Mouse (Mus musculus): Measurements from ENCODE around the gene Eml2. TPM values are rescaled to one million over a fixed set of nuclear protein-coding genes. Genes with fewer than 3 reads are reported as not detected.
"Not testable (repeated sequence)": the region's sequence is repeated elsewhere in the genome, so short reads cannot be mapped to it uniquely, and the experiment has no call there.

Gene Eml2
- polyA plus RNA-seq, 1 experiment from 2014 or later = 6.4 TPM

DNA sequence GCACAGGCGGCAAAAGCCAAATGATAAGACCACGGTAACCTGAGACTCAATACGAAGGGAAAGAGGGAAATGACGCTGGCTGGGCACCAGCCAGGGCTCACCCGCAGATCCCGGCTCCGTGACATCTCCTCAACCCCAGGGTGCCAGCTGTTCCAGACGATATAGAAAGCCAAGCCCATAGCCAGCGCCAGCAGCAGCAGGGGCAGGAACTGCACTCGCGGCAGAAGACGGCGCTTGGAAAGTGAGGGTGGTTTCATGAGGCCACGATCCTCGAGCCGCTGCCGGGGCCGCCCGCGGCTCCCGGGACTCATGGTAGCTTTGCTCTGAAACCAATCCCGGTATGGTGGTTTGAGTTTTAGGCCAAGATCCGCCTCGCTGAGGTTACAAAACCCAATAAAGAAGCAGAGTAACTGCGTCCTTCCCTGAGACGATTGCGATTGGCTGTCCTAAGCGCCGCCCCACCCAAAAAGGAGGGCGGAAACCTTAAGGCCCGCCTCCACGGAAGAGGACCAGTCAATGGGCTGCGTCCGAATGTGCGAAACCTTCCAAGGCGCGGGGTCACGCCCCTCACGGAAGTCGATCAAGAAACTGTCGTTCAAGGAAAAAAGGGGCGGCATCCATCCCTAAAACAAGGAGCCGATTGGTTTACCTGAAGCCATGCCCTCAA is 27.2 kb upstream of the Eml2 start, which contains the start of gene Qpctl:
Gene Qpctl, minus strand, starts transcription at position 417 of the 667 bp plus-strand sequence.
- peak within 1 kb of the TSS; percentile 70 for H3K4me3 ChIP-seq
- peak; percentile 97 for ATAC-seq
- peaks cover 31% of the 10 kb centered on the region for H3K4me1 ChIP-seq
- H3K4me2 ChIP-seq = peak within 1 kb of the TSS; percentile 86
- H3K36me3 ChIP-seq (ENCODE audit: poor library complexity, severe bottlenecking) = peaks cover 29% of the 10 kb centered on the region
- no peaks in the 10 kb centered on the region for H3K9me3 ChIP-seq (replicated peaks)
- WGBS = under 1% methylated on average over 43 of the region's 43 CpGs
- peak within 1 kb of the TSS; percentile 84 for H3K9ac ChIP-seq
- H3K27ac ChIP-seq = peak within 1 kb of the TSS; percentile 86
- H3K27me3 ChIP-seq = no peaks in the 10 kb centered on the region

DNA sequence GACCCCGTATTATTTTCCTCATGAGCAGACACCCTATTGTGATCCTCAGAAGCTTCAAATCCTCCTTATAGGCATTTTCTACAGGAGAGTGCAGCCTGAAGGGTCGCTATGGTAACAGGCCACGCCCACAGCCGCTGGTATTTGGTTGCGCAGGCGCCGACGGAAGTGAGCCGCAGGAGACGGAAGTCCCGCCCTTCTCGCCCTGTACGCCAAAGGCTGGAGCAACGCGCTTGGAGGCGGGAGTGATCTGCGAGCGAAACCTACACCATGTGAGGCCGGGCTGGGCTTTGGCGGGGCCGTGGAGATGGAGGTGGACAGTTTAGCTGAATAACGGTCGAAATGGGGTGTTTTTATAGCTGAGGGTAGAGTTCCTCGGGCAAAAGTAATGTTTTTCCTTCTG is 26.6 kb upstream of the Eml2 start, which contains the start of gene Snrpd2:
Gene Snrpd2, plus strand, starts transcription at position 97 of the 400 bp plus-strand sequence.
- no peaks in the 10 kb centered on the region for H3K9me3 ChIP-seq (replicated peaks)
- peaks cover 35% of the 10 kb centered on the region for H3K36me3 ChIP-seq (ENCODE audit: poor library complexity, severe bottlenecking)
- peak within 1 kb of the TSS; percentile 70 for H3K4me3 ChIP-seq
- peak; percentile 92 for ATAC-seq
- H3K4me1 ChIP-seq = peaks cover 31% of the 10 kb centered on the region
- H3K27me3 ChIP-seq = no peaks in the 10 kb centered on the region
- peak within 1 kb of the TSS; percentile 86 for H3K27ac ChIP-seq
- WGBS = under 1% methylated on average over 24 of the region's 24 CpGs
- H3K4me2 ChIP-seq = peak within 1 kb of the TSS; percentile 86
- H3K9ac ChIP-seq = peak within 1 kb of the TSS; percentile 84

DNA sequence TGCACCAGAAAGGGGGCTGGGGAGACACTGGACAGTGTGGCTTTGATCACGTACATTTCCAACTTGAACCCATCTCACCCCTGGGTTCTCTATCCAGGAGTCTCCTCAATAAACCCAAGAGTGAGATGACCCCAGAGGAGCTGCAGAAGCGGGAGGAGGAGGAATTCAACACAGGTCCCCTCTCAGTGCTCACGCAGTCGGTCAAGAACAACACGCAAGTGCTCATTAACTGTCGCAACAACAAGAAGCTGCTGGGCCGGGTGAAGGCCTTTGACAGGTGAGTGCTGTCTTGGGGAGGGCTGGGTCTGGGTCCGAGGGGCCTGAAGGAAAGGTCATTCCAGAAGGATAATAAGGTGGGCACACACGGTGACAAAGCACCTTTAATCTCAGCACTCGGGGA is 25.1 kb upstream of the Eml2 start:
- peak overlapping the region; percentile 86; the same call in 1 of the 2 replicates for H3K4me2 ChIP-seq
- not testable (repeated sequence) for H3K27ac ChIP-seq; H3K27me3 ChIP-seq; ATAC-seq; H3K9ac ChIP-seq; H3K9me3 ChIP-seq (replicated peaks)
- peak overlapping the region; percentile 70; the same call in 1 of the 2 replicates for H3K4me3 ChIP-seq
- H3K4me1 ChIP-seq = peaks cover 31% of the 10 kb centered on the region
- H3K36me3 ChIP-seq (ENCODE audit: poor library complexity, severe bottlenecking) = peaks cover 37% of the 10 kb centered on the region
- 90% methylated on average over 10 of the region's 10 CpGs for WGBS

DNA sequence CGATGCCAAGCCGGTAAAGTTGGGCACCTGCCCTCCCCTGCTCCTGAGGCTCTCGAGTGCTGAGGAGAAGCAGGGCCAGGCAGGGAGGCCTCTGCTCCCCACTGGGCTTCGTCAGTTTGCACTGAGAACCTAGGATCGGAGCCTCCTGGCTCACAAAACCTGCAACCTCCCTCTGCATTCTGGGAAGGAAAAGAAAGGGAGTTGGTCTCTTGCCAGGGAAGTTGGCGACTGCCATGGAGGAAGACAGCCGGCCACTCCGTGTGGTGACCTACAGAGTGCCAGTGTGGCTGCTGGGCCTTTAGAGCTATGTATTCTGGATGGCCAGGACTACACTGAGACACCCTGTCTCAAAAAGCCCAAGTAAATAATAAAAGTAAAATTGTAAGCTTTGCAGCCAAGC is 21.4 kb upstream of the Eml2 start:
- Histone ChIP-seq H3K27me3 (peaks cover 12% of the 10 kb centered on the region), H3K9me3 (replicated peaks) (no peaks in the 10 kb centered on the region), H3K36me3 (ENCODE audit: poor library complexity, severe bottlenecking) (peaks cover 37% of the 10 kb centered on the region), H3K4me3 (no peak overlapping the region), H3K4me2 (no peak overlapping the region), H3K4me1 (peaks cover 36% of the 10 kb centered on the region), H3K27ac (no peak overlapping the region), H3K9ac (no peak overlapping the region)
- 72% methylated on average over 8 of the region's 8 CpGs for WGBS
- ATAC-seq = no peak

DNA sequence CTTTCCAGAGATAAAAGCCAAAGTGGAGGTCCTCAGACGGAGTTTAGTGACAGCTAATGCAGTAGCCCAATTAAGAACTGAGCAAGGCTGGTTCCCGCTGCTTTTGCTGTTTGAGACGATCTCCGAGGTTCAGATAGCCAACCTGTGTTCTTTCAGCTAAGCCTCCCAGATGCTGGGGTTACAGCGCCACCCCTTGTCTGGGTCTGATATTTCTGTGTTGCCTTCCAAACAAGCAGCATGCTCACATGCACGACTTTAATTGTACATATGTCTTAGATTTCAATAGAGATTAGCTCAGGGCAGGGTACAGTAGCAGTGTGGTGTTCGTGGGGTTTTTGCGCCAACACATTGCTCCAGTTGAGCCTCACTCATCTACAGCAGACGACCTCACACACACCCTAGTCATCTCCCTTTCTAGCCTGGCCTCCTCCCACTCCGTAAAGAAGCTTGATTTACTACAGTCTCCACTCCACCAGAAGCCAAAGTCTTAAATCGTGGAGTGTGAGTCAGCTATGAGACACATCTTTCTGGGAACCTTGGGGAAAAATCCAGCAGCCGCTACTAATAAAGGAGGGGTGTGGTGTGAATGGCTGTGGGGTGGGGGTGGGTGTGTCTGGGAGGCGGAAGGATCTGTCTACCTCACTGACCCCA is 20.3 kb upstream of the Eml2 start:
- 60% methylated on average over 13 of the region's 13 CpGs for WGBS
- no peak overlapping the region for H3K27ac ChIP-seq
- H3K36me3 ChIP-seq (ENCODE audit: poor library complexity, severe bottlenecking) = peaks cover 37% of the 10 kb centered on the region
- no peaks in the 10 kb centered on the region for H3K9me3 ChIP-seq (replicated peaks)
- H3K4me1 ChIP-seq = peaks cover 34% of the 10 kb centered on the region
- H3K27me3 ChIP-seq = peaks cover 23% of the 10 kb centered on the region
- H3K9ac ChIP-seq = no peak overlapping the region
- no peak overlapping the region for H3K4me3 ChIP-seq
- ATAC-seq = no peak
- no peak overlapping the region for H3K4me2 ChIP-seq

DNA sequence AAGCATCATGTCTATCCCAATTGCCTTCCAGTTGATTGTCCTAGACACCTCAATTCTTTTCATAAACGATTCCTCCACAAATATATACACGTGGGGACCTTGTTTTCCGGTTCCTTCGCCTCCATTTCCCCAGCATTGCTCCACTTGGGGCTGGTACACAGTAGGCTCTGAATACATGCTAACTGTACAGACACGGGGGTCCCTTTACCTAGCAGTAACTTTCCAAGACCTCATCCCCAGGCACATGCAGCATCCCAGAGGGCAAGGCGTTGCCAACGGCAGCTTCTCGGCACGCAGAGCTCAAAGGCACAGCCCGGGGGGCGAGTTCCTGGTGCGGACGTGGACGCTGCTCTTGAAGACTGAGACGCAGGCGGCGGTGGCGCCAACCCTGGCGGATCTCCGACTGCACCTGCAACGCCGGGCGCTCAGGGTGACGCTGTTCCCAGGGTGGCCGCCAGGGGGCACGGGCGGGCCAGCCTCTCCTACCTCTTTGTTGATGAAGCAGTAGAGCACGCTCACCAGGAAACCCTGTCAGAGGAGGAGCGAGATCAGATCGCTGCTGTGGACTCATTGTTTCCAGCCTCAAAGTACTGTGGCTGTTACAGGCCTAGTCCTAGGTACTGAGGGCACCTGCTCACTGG is 18.9 kb upstream of the Eml2 start:
- H3K27ac ChIP-seq = peak overlapping the region; percentile 81
- WGBS = 6% methylated on average over 30 of the region's 30 CpGs
- H3K9me3 ChIP-seq (replicated peaks) = no peaks in the 10 kb centered on the region
- peak overlapping the region; percentile 54 for H3K4me2 ChIP-seq
- peaks cover 26% of the 10 kb centered on the region for H3K27me3 ChIP-seq
- peaks cover 28% of the 10 kb centered on the region for H3K36me3 ChIP-seq (ENCODE audit: poor library complexity, severe bottlenecking)
- peak; percentile 77 for ATAC-seq
- peaks cover 30% of the 10 kb centered on the region for H3K4me1 ChIP-seq
- peak overlapping the region; percentile 45; the same call in 1 of the 2 replicates for H3K9ac ChIP-seq
- peak overlapping the region; percentile 24 for H3K4me3 ChIP-seq

DNA sequence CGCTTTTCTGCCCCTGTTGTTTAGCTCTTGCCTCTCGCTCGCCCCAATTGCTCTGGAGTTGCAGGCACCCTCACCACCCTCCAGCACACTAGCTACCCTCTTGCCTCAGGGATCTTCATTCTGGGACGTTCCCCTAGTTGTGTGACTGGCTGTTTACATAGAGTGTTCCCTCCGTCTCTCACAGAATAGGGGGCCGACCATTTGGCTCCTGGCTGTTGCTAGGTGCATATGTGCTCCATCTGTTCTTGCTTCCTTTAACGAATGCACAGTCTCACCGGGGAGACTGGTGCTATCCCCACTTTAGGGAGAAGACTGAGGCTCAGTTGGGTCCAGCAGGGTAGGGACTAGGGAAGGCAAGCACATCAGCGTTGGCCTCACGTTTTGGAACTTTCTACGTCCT is 17.6 kb upstream of the Eml2 start:
- H3K4me1 ChIP-seq = peaks cover 30% of the 10 kb centered on the region
- peak; percentile 29; the same call in 1 of the 2 replicates for ATAC-seq
- no peak overlapping the region for H3K4me2 ChIP-seq
- H3K27ac ChIP-seq = no peak overlapping the region; the same call in 1 of the 2 replicates
- peaks cover 15% of the 10 kb centered on the region for H3K36me3 ChIP-seq (ENCODE audit: poor library complexity, severe bottlenecking)
- H3K4me3 ChIP-seq = no peak overlapping the region
- no peaks in the 10 kb centered on the region for H3K9me3 ChIP-seq (replicated peaks)
- 64% methylated on average over 11 of the region's 11 CpGs for WGBS
- peak overlapping the region; percentile 26; the same call in 1 of the 2 replicates for H3K9ac ChIP-seq
- H3K27me3 ChIP-seq = peaks cover 28% of the 10 kb centered on the region

DNA sequence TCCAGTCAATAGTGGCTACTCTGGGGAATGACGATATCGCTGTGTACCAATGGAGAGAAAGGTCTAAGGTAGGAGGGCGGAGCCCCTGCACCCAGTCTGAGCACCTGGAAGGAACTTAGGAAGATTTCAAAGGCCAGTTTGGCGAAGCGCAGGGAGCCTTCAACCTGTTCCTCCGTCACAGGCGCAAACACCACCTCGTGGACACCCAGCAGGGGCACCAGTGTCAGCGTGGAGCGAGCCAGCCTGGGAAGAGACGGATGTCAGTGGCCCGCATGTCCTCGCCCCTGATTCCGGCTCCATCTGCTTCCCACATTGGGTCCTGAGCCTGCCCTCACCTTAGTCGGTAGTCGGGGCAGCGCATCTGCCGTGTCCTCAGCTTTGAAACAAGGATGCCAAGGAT is 16.8 kb upstream of the Eml2 start:
- peaks cover 34% of the 10 kb centered on the region for H3K4me1 ChIP-seq
- H3K4me3 ChIP-seq = peak overlapping the region; percentile 40; the same call in 1 of the 2 replicates
- H3K27ac ChIP-seq = no peak overlapping the region
- no peak for ATAC-seq
- WGBS = 13% methylated on average over 18 of the region's 18 CpGs
- H3K9me3 ChIP-seq (replicated peaks) = no peaks in the 10 kb centered on the region
- peaks cover 7% of the 10 kb centered on the region for H3K36me3 ChIP-seq (ENCODE audit: poor library complexity, severe bottlenecking)
- H3K4me2 ChIP-seq = peak overlapping the region; percentile 64
- 0 out of 2 replicates have a peak overlapping the region, but pooled peaks have one; percentile 23 for H3K9ac ChIP-seq
- peaks cover 36% of the 10 kb centered on the region for H3K27me3 ChIP-seq

DNA sequence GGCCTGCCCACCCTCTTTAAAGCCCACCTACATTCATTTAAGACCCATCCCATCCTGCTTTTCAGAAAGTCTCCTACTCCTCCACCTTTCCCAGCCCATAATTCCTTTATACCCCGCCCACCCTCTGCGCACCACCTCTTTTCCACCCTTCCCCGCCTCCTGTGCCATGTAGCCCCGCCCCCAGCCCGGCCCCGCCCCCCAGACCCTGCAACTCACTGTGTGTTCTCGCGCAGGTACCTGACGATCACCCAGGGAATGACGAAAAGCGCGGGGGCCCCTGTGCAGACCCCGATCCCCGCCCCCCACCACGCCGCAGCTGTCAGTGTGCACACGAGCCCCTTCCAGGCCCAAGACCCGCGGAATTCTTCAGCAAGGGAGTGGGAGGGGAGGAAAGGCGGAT is 16.1 kb upstream of the Eml2 start:
- H3K36me3 ChIP-seq (ENCODE audit: poor library complexity, severe bottlenecking) = no peaks in the 10 kb centered on the region
- peak; percentile 22; the same call in 1 of the 2 replicates for ATAC-seq
- H3K4me3 ChIP-seq = peak overlapping the region; percentile 40
- peak overlapping the region; percentile 64 for H3K4me2 ChIP-seq
- no peaks in the 10 kb centered on the region for H3K9me3 ChIP-seq (replicated peaks)
- H3K27ac ChIP-seq = no peak overlapping the region
- peak overlapping the region; percentile 51 for H3K9ac ChIP-seq
- peaks cover 43% of the 10 kb centered on the region for H3K27me3 ChIP-seq
- peaks cover 41% of the 10 kb centered on the region for H3K4me1 ChIP-seq
- 2% methylated on average over 20 of the region's 20 CpGs for WGBS

DNA sequence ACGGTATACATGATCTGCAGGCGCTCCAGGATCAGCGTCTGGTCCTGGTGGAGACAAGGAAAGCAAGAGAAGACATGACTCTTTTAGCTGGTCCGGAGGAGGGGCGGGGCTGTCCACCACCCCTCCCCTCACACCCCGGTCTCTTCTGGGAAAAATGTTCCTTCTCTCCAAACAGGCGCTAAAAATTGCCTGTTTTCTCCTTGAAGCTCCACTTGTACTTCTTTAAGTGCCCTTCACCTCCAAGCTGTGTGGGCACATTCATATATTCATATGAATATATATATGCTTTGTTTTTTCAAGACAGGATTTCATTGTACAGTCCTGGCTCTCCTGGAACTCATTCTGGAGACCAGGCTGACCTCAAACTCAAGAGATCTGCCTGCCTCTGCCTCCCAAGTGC is 13.3 kb upstream of the Eml2 start:
- no peak for ATAC-seq
- H3K9me3 ChIP-seq (replicated peaks) = peaks cover 8% of the 10 kb centered on the region; the same call in 1 of the 2 replicates
- H3K4me1 ChIP-seq = peaks cover 44% of the 10 kb centered on the region
- peaks cover 46% of the 10 kb centered on the region for H3K27me3 ChIP-seq
- no peaks in the 10 kb centered on the region for H3K36me3 ChIP-seq (ENCODE audit: poor library complexity, severe bottlenecking)
- no peak overlapping the region for H3K4me2 ChIP-seq
- no peak overlapping the region for H3K4me3 ChIP-seq
- 78% methylated on average over 7 of the region's 7 CpGs for WGBS
- H3K27ac ChIP-seq = no peak overlapping the region
- no peak overlapping the region for H3K9ac ChIP-seq

DNA sequence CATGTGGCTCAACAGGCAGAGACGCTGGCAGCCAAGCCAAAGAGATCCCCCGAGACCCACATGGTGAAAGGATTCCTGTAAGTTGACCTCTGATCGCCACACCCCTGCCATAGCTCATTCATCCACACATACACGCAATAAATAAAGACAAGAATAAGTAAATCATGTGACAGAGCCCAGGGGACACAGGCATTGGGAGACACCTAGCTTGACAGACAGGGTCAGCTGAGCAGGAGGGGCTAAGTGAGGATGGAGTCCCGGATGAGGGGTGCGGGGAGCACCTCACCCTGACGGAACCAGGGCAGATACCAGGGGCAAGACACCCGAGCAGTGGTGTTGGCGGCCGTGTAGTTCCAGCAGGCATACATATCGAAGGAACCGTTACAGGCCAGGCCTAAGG is 12.5 kb upstream of the Eml2 start:
- peaks cover 8% of the 10 kb centered on the region; the same call in 1 of the 2 replicates for H3K9me3 ChIP-seq (replicated peaks)
- H3K4me3 ChIP-seq = no peak overlapping the region
- peaks cover 51% of the 10 kb centered on the region for H3K27me3 ChIP-seq
- H3K27ac ChIP-seq = no peak overlapping the region
- H3K36me3 ChIP-seq (ENCODE audit: poor library complexity, severe bottlenecking) = no peaks in the 10 kb centered on the region
- no peak overlapping the region for H3K9ac ChIP-seq
- WGBS = 28% methylated on average over 12 of the region's 12 CpGs
- peak overlapping the region; percentile 42; the same call in 1 of the 2 replicates for H3K4me2 ChIP-seq
- ATAC-seq = no peak
- peaks cover 40% of the 10 kb centered on the region for H3K4me1 ChIP-seq

DNA sequence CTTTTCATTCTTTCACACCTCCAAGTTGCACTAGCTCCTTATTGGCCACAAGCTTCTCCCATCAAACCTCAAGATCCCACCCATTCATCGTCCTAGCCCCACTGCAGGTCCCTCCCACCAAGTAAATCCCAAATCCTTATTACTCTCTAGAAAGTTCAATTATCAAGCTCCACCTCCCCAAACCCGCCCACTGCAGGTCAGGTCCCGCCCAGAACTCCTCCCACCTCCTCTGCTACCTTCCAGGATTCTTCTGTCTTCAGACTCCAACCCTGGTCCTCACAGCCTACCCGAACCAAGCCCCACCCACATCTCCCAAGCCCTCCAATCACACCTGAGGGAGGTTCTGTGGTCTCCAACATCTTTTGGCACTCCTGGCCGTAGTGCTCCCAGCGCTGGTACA is 12.0 kb upstream of the Eml2 start:
- no peak overlapping the region for H3K27ac ChIP-seq
- peaks cover 8% of the 10 kb centered on the region; the same call in 1 of the 2 replicates for H3K9me3 ChIP-seq (replicated peaks)
- H3K36me3 ChIP-seq (ENCODE audit: poor library complexity, severe bottlenecking) = no peaks in the 10 kb centered on the region
- H3K27me3 ChIP-seq = peaks cover 47% of the 10 kb centered on the region
- ATAC-seq = peak; percentile 26
- H3K4me1 ChIP-seq = peaks cover 38% of the 10 kb centered on the region
- WGBS = 0% methylated on average over 6 of the region's 6 CpGs
- no peak overlapping the region for H3K4me3 ChIP-seq
- H3K9ac ChIP-seq = no peak overlapping the region
- H3K4me2 ChIP-seq = peak overlapping the region; percentile 42
